Mouse (Mus musculus): ENCODE results near the gene Ccdc3.

The Ccdc3 gene

GRCm38 (mm10) chr2:5214581-5214980 is 77.0 kb downstream of the Ccdc3 start:
- no peak for DNase-seq (ENCODE audit: low read depth, low spot score)

- no peak for DNase-seq (ENCODE audit: low read depth, low spot score)
Measured at GRCm38 (mm10) chr2:5215252-5215815, 77.8 kb downstream of the Ccdc3 start.

GRCm38 (mm10) chr2:5219206-5219605 is 81.6 kb downstream of the Ccdc3 start:
- DNase-seq (ENCODE audit: low read depth, low spot score), result no peak

- DNase-seq (ENCODE audit: low read depth, low spot score), result peak; percentile 83
Measured at GRCm38 (mm10) chr2:5219847-5220375, 82.3 kb downstream of the Ccdc3 start.

- no peak for DNase-seq (ENCODE audit: low read depth, low spot score)
Measured at GRCm38 (mm10) chr2:5222571-5222970, 85.0 kb downstream of the Ccdc3 start.

GRCm38 (mm10) chr2:5236846-5237482 is 99.4 kb downstream of the Ccdc3 start:
- DNase-seq (ENCODE audit: low read depth, low spot score), result no peak

- no peak for DNase-seq (ENCODE audit: low read depth, low spot score)
Measured at GRCm38 (mm10) chr2:5237870-5238269, 100.3 kb downstream of the Ccdc3 start.

- DNase-seq (ENCODE audit: low read depth, low spot score), result no peak
Measured at GRCm38 (mm10) chr2:5239492-5239891, 101.9 kb downstream of the Ccdc3 start.

GRCm38 (mm10) chr2:5241469-5241897 is 103.9 kb downstream of the Ccdc3 start:
- no peak for DNase-seq (ENCODE audit: low read depth, low spot score)

GRCm38 (mm10) chr2:5249199-5249598 is 111.6 kb downstream of the Ccdc3 start:
- DNase-seq (ENCODE audit: low read depth, low spot score), result peak; percentile 85

GRCm38 (mm10) chr2:5249969-5250368 is 112.4 kb downstream of the Ccdc3 start:
- peak; percentile 28 for DNase-seq (ENCODE audit: low read depth, low spot score)

GRCm38 (mm10) chr2:5258250-5258649 is 120.7 kb downstream of the Ccdc3 start:
- DNase-seq (ENCODE audit: low read depth, low spot score), result no peak

- no peak for DNase-seq (ENCODE audit: low read depth, low spot score)
Measured at GRCm38 (mm10) chr2:5262279-5262678, 124.7 kb downstream of the Ccdc3 start.

GRCm38 (mm10) chr2:5267980-5268379 is 130.4 kb downstream of the Ccdc3 start:
- DNase-seq (ENCODE audit: low read depth, low spot score), result no peak
